Mouse (Mus musculus) monocyte, adult 5-6 weeks (primary cell): ENCODE data around the gene F2rl2. TPM values are rescaled to one million over a fixed set of nuclear protein-coding genes. Genes with fewer than 3 reads are reported as not detected.

Experiments
- ATAC-seq: fragments of 153-309, 156-312 bp; replicated peaks from 2 replicates; pipeline ENCODE4 v1.8.0; 2017; ENCODE audit warnings: mild to moderate bottlenecking; ENCODE audit not compliant: low TSS enrichment, insufficient number of reproducible peaks, severe bottlenecking, poor library complexity, low FRiP score
- total RNA-seq: library from RNA; stranded (forward); fragments of 200-1000, 200-491, 200-594 nt; gene quantifications from 3 replicates; pipeline ENCODE4 v1.2.3, GENCODE M21; 2017

F2rl2 gene
- total RNA-seq, 1 experiment from 2014 or later, result 2.1 TPM

GRCm38 (mm10) chr13:95692201-95692600 is 4.5 kb upstream of the F2rl2 start:
- ATAC-seq, result no peak

DNA sequence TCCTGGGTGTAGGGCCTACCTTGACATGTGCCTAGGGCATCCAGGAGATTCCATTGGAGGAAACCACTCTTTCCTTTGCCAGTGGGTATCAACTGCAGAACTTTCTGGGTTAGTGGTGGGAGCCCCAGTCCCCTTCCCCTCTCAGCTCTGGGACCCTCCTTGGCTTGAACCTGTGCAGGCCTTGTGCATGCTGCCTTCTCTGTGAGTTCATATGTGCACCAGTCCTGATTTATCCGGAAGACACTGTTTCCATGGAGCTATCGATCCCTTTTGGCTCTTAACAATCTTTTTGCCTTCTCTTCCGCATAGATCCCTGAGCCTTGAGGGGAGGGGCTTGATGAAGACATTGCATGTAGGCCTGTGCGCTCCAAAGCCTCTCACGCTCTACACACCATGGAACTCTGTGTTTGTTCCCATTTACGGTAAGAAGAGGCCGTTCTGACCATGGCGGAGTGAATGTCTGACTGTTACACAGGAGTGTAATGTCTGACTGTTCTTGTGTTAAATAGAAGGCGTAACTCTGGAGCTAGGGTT is 466 bp upstream of the F2rl2 start:
- no peak for ATAC-seq

DNA sequence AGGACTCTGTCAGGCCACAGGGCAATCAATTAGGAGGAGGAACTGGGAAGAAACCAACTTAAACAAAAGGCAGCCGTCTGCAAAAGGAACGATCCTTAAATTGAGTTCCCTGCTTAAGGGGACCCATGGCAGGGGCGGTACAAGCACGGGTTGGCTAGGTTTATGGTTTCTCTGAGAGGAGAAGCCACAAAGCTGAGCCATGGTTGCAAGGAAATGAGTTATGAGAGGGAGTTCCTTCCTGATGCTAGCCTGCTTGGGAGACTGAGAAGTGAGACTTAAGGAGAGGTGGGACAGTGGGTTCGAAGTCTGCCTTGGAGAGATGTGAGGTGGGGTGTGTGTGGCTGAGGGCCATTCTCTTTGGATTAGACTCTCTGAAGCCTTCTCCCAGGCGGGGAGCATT is 1.2 kb downstream of the F2rl2 start:
- ATAC-seq, result no peak; the same call in 1 of the 2 replicates

- no peak for ATAC-seq
Observed at GRCm38 (mm10) chr13:95703376-95703775, 6.7 kb downstream of the F2rl2 start.

GRCm38 (mm10) chr13:95705589-95705988 is 8.9 kb downstream of the F2rl2 start:
- ATAC-seq, result no peak

DNA sequence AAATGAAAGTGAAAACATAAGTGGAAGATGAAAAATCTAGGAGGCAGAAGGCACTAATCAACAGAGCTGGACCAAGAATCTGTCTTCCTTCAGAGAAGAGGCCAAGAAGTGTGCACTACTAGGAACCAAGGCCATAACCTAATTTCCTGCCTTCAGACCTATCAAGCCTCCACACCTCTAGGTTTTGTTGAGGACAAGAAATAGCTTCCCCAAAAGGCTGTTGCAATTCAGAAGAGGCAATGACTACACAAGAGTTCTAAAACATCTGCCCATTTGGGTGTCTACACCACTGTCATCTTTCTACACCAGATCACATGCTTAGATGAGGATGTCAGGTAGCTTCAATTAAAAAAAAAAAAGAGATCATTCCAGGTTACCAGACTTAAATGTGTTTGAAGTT is 15.4 kb downstream of the F2rl2 start:
- no peak for ATAC-seq

DNA sequence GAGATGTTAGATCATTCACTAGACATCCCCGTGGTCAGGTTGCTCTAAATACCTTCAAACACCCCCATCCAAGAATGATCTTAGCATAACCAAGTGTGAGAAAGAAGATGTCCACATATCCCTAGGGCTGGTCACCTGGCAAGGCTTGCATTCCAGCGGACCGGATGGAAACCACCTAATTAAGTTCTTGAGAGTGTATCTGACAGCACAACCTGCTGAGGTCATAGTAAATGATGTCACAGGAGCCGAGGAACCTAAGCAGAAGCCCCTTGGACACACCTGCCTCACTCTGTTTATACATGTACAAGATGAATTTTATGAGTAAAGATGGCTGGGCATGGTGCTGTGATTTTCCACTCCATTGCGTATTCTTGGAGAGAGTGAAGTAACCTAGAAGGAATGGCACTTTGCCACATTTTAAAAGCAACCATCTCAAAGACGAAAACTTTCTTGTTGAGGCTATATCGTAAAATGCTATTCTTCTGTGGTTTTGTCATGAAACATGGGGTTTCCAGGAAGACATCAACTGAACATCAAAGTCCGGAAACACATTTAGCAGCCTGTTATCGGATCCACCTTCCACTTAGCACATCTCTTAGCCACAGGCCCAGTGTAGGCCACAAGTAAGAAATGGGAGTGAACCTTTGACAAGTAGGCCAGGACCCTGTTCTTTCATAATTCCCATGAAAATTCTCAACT is 16.1 kb downstream of the F2rl2 start:
- no peak for ATAC-seq

DNA sequence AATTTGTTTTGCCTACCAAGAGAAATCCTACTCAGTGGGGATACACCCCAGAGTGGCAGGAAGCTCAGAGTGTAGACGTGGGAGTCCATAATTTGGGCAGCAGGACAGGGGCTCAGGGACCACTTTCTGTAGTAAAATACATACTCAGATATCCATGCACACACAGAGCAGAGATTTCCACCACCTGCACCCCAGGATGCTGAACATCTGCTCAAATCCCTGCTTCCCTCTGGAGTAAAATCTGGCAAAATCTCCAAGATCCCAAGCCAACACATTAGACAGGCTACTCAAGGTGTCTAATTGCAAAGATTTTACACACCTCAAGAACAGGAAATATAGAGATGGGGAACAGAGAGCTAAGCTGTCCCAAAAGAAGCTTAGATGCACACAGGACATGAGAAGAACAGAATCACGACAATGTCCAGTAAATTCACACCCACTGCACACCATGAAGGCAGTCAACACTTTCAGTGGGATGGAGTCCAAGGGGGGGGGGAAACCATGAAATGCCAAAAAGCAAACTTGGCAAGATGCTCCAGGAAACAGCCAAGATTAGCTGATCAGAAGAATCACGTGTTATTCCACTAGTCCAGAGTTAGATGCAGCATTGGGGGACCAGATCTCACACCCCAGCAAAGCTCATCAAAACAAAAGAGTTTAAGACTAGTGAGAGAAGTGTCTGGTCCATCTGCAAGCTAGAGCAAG is 17.8 kb downstream of the F2rl2 start:
- ATAC-seq, result no peak

- no peak for ATAC-seq
Observed at GRCm38 (mm10) chr13:95715356-95715755, 18.7 kb downstream of the F2rl2 start.

GRCm38 (mm10) chr13:95719320-95720232 is 22.9 kb downstream of the F2rl2 start:
- ATAC-seq, result 0 out of 2 replicates have a peak, but pooled peaks have one; percentile 27

- ATAC-seq, result no peak
Observed at GRCm38 (mm10) chr13:95730491-95730890, 33.8 kb downstream of the F2rl2 start.

DNA sequence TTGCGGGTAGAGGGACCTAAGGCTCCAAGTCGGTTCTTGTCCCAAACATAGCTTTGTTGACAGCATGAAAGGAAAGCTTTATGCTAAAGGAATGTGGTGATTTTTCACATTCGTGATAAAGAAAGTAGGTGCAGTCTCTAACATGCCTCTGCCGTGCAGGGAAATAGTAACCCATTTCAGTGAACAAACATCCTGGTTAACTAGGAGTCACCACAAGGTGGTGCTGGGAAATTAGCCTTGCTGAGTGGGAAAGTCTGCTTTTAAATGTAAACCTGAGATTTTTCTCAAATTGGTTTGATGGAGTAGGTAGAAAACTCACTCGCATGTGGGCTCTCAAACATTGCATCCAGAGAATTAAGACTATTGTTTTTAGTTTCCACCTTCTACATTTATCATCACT is 43.0 kb downstream of the F2rl2 start:
- ATAC-seq, result no peak

DNA sequence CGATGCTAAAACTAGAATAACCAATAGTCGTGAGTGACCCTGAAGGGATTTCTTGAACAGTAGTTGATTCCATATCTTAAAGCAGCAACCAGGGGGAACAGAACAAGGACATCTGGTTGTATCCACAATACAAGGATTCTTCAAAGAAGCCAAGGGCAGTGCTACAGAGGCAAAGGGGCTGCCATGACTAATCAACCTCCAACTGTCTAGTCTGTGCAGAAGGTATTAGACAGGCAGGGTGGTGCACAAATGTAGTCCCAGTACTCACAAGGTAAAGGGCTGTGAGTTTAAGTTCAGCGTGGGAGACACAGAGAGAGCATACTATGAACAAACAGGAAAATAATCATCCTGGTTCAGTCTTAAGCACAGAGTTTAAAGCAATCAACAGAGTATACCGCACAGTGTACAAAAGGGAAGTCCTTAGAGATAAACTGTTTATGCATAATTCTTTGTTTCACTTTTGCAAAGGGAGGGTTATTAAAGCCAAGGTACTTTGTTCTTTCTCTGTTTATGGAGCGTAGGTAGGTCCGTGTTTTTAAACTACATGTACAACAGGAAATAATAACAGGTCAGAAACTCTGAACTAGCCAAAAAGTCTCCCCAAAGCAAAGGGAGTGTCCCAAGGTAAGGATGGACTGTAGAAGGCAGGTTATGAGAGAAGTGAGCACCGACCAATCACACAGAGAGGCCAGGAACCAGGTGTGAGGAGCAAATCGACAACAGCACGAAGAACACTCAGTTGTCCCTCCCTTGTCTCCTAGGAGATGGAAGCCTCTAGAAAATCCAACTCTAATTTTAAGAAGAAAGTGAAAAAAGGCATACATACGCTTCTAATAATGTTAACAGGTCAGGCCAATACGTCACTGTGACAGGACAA is 45.4 kb downstream of the F2rl2 start:
- no peak for ATAC-seq

DNA sequence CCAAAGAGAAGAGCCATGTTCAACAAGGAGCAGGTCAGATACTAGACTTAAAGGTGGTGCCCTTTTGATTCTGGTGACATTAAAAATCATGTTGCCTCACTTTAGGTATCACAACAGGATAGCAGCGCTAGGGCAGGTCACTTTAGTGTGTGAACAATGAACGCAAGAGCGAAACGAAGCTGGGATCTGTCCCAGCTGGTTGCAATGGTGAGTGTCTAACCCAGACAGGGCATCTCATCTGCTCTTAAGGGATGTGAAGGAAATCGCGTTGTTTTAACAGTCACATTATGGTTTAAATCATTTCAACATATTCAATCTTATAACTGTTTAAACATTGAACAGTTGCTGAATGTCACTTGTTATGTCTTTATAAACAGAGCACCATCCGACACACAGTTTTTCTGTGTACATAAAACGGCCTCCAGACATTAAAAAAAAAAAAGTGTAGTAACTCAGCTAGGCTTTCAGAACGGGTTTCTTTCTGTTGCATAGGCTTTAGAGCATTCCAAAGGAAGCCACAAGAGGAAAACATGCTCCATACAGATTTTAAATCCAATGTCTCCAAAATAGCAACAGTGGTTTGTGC is 46.3 kb downstream of the F2rl2 start:
- no peak for ATAC-seq

DNA sequence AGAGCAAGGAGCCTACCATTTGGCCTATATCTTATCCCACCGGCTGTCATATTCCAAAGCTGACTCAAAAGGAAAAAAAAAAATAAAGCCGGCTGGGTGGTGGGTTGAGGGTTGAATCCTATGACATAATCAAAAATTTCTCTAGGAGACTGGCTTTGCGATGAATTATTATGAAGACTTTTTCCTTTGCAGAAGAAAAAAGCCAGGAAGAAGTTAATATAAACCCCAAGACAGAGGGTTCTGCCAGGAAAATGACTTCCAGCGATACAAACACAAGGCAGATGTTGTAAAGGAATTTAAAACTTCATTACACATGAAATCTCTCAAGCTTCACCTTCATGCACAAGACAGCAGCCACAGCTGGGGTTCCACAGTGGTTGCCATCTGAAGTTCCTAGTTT is 48.8 kb downstream of the F2rl2 start:
- ATAC-seq, result no peak

GRCm38 (mm10) chr13:95746509-95746908 is 49.9 kb downstream of the F2rl2 start:
- no peak for ATAC-seq

GRCm38 (mm10) chr13:95747101-95747500 is 50.4 kb downstream of the F2rl2 start:
- ATAC-seq, result no peak

DNA sequence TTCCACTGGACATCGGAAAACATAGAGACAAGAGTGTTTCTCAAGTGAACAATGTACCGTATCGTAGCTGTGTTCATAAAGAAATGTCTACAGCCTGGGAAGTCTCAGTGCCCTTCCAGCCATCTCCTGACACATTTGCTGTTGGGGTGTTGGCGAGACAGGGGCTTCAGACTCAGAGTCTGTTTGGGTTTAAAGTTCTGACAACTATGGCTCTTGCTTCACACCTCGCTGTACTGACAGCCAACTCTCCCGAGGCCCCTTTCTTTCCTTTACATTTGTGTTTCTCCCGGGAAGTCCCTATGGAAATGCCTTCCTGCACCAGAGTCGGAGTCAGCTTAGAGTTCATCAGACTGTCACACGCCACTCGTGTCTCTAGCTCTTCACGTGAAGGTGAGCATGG is 50.9 kb downstream of the F2rl2 start:
- ATAC-seq, result no peak
